Mouse (Mus musculus) ES-Bruce4 (cell line): ENCODE measurements around the gene Mdga1.

Experiments
- EP300 ChIP-seq: IDR thresholded peaks from 2 replicates; pipeline ENCODE4 v1.6.1; 2011; ENCODE audit warnings: low read depth, low read length; ENCODE audit not compliant: insufficient read depth
- POLR2A ChIP-seq: IDR thresholded peaks from one replicate; pipeline ENCODE4 v1.8.1; 2011; ENCODE audit warnings: low read length; ENCODE audit not compliant: insufficient read depth

DNA sequence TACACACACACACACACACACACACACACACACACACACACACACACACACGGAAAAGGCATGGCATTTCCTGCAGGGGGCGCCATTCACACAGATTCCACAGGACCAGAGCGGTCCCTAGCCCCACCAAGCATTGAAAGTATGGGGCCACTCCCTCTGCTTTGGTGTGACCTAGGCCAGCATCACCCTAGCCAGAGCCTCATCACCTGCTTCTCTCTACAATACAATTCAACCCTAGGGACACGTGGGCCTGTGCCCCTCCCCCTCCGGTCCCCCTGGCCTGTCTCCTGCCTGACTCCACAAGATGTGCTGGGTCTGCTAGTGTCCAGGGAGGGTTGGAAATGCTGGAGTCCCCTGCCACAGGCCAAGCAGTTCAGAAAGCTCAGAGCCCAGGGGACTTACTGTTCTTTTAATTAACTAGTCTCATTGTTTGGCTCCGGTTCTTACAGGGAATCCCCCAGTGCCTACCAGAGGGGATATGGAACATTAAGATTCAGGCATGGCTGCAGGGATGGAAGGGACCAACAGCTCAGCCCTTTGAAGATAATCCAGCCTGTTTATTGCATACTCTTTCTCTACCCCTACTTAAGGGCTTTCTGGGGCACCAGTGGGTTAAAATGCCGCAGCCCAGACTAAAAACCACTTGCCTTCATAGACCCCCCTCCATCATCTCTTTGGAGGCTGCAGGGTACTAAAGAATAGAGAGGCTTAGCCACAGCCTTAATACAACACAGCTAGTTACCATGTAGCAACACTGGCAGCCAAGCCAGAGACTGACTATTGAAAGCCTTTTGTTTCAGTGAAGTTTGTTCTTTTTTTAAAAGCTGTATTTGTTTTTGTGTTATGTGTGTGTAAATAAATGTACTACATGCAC is 73.5 kb downstream of the Mdga1 start:
- TF ChIP-seq POLR2A (no peak), EP300 (no peak; the same call in 1 of the 2 replicates)
